Mouse (Mus musculus): ENCODE results near the gene Zfp788.
"Not testable (repeated sequence)": the region's sequence is repeated elsewhere in the genome, so short reads cannot be mapped to it uniquely, and the experiment has no call there.

Zfp788 gene

GRCm38 (mm10) chr7:41632409-41633220 is at the start of gene Zfp788:
Gene Zfp788 (plus strand): TSS chr7:41633203.
- peak; percentile 99 for DNase-seq (ENCODE audit: low read depth, low spot score)

DNA sequence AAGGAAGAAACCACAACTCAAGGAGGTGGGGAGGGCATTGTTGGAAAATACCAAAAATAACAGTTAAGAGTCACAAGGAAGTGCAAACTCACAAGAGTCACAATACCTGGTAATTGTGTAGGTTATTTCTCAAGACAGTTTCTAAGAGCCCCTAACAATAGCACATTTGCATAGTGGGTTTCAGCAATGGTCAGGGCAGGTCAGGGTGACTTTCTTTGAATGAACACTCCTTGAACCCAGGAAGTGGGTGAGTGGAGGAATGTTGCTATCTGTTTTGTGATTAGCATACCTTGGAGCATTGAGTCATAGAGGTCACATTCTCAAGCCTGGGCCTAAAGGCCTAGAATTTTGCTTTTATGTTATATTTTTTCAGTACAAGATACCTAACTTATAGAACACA is 45.2 kb upstream of the Zfp788 start:
- not testable (repeated sequence) for DNase-seq (ENCODE audit: low read depth, low spot score)

DNA sequence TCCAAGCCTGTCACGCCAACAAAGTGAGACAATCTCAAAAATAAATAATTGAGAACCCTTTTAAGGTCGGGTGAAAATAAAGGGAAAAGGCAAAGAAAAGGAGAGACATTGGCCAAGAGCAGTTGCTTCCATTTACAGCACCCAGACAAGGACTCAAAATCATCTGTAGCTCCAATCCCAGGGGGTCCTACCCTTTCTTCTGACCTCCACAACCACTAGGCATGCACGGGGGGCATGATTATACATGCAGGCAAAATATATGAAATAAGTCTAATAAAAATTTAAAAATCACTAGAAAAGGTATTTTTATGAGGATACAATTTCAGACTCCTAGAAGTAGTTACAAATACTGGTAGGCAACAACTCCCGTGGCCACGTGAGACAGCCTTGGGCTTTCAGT is 34.4 kb upstream of the Zfp788 start:
- DNase-seq (ENCODE audit: low read depth, low spot score): no peak

DNA sequence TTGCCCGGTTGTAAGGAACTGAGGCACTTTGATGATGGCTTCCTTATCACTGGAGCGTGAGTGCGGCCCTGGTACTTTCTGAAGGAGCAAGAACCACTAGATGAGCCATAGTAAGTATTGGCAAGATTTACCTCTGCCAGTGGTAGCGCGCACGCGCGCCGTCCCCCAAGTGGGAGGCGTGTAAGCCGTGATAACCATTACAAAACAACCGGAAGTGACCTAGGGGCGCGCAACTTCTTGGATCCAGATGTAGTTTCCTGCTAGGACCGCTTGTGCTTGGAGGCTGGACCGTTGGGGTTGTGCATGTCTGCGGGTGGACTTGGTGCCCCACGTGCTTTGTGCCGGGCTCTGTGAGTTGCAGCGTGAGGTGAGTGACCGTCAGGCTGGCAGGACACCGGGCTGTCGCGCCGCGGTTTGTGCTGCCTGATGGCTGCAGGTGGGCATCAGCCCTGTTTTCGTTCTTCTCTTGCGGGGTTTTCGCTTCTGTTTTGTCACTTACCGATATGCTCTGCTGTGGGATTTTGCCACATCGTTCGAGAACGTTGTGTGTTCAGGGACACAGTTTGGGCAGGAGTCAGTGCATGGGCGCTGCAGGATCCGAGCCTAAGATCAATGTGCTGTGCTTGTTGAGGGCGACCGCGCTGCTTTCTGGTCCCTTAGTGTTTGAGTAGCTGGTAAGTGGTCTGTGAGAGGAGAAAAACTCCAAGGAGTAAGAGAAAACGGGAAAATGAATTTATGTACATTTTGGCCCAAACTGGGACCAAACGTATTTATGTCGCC is 33.8 kb upstream of the Zfp788 start, which contains the start of gene 2610021A01Rik:
Gene 2610021A01Rik (plus strand): TSS at position 197 of the 780 bp plus-strand sequence.
- DNase-seq (ENCODE audit: low read depth, low spot score): peak; percentile 97

DNA sequence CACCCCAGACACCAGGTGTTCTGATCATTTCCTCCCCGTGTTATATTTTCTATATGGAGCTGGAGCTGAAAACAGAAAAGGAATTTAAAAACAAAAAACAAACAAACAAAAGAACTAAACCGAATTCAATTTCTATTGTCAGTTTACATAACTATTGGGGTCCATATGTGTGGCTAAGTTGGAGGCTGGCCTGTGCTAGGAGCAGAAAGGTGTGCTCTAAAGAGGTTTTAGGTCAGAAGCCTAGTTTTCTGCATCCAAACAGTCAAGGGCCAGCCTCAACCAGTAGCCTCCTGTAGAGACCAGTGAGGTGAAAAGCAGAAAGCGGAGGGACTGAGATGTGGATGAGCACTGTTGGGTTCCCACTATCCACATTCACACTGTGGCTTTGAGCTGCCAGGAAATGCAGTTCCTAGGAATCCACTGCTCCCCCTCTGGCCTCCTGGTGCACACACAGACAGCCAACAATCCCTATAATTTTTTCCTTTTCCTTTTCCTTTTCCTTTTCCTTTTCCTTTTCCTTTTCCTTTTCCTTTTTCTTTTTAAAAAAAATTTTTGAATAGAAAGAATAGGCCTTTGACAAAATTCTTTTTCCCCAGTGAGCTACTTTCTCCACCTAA is 33.0 kb upstream of the Zfp788 start:
- DNase-seq (ENCODE audit: low read depth, low spot score): peak; percentile 65

DNA sequence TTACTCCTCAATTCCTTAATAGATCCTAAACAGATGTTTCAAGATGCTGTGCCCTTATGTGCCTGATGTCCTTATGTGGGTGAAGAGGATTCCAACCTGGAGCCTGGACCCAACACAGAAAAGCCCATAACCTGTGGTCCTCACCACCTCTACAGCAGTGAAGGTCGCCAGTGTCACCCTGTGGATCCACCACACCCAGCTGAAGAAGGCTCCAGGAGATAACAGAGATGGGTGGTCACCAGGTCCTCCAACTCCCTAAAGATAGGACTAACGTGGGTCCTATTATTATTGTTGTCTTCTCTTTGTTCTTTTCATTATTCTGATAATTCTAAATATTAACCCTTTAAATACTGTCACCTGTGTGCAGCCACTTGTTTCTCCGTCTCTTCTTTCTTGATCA is 21.3 kb upstream of the Zfp788 start:
- no peak for DNase-seq (ENCODE audit: low read depth, low spot score)

- DNase-seq (ENCODE audit: low read depth, low spot score): not testable (repeated sequence)
Measured at GRCm38 (mm10) chr7:41616241-41616640, 16.8 kb upstream of the Zfp788 start.

DNA sequence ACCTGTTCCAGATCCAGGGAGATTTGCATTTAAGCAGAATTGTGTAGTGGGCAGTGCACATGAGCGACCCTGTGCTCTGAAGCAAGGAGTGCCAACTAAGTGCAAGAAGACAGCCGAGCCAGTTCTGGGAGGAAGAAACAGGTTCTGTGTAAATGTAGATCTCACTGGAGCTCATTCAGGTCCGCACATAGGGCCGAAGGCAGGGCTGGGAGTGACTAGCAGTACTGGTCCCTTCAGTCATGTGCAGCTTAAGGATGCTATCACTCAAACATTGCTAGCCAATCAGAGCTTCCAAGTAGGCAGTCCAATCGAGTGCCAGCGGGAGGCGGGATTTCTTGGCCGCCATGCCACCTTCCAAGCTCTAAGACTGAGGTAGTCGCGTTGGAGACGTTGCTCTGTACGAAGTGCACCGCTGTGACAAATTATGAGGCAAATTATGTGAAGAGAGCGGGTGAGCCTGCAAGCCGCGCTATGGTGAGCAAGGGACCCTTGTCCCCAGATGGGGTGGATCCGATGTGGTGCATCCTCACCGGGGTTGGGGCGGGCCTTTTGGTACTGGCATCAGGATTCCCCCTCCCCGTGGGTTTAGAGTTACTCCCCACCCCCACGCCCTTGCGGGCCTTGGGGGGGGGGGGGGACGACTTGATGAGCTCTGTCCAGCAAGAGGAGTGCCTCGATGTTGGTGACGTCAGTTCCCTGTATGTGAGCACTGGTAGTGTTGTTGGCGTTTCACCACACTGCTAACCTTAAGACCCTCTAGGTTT is 400 bp downstream of the Zfp788 start:
- DNase-seq (ENCODE audit: low read depth, low spot score): peak; percentile 99

DNA sequence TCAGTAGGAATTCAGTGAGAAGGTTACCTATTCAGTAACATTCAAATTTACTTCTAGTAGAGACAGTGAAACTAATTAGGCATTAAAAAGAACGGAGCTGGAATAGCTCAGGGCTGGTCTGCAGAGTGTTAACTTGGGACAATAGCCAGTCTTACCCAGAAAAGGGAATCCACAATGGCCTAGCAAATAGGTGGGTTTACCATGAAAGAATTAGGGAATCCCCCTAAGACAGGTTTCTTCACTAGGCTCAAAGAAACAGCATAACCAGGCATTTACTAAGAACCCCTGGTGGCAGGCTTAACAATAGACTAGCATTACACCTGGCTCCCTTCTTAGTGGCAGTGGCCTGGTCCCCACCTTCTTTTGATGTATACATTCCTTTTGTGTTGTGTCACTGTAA is 41.3 kb downstream of the Zfp788 start:
- not testable (repeated sequence) for DNase-seq (ENCODE audit: low read depth, low spot score)
